ENCODE assay signal across 19 mouse cellular contexts in the genomic region with DNA sequence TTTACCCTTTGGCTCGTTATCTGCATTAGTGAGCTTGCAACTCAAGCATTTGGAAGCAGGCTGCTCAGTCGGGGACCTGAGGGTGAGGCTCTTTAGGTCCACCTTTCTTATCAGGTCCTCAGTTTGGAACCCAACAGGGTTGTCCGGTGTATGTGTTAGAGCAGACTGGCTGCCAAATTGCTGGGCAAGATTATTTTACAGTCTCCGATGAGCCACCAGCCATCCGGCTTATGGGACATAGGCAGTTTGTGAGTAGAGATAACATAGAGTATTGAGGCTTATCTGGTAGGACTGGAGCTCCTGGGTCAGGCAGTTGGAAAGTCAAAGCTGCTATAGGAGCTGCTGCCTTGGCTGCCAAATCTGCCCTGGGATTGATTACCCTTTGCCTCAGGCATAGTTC. TPM values are rescaled to one million over a fixed set of nuclear protein-coding genes. Genes with fewer than 3 reads are reported as not detected.
DNase-seq lines count a peak whose midpoint lies in the region; ATAC-seq and TF ChIP-seq lines count a peak whose summit lies in the region.
"Had no signal": no experiment of that assay in that cellular context is flagged by ENCODE, and none has a peak within 500 bp of the region (broad histone marks: within the 10 kb centered on the region; RNA-seq: fewer than 3 reads in every experiment).

No protein-coding gene starts in this region.

- no peak overlapping the region for H3K4me2 ChIP-seq in liver, embryonic 14.5 days (ENCODE audit: low read depth)
- H3K4me2 ChIP-seq: embryonic facial prominence, embryonic 12.5 days; forebrain, embryonic 15.5 days; heart, embryonic 11.5 days; hindbrain, embryonic 14.5 days had no signal

- H3K36me3 ChIP-seq in MEL (ENCODE audit: control insufficient read depth in 1 of 2, insufficient read depth in 2 of 2, low read length in 2 of 2) = peaks cover 0 to 6% of the 10 kb centered on the region in 2 experiments; a peak in 2 of 4 replicates
- H3K36me3 ChIP-seq in liver, embryonic 14.5 days (replicated peaks; ENCODE audit: control insufficient read depth, insufficient read depth, low read depth) = no peaks in the 10 kb centered on the region
- H3K36me3 ChIP-seq: embryonic facial prominence, embryonic 12.5 days; forebrain, embryonic 15.5 days; hindbrain, embryonic 10.5 days had no signal

- no peak overlapping the region for H3K27ac ChIP-seq in MEL (ENCODE audit: control insufficient read depth, low read depth, low read length)
- H3K27ac ChIP-seq in liver, embryonic 14.5 days = no peak overlapping the region
- H3K27ac ChIP-seq in cerebellum, adult 2 months (ENCODE audit: insufficient read depth, low read length) = no peak overlapping the region
- H3K27ac ChIP-seq: embryonic facial prominence, embryonic 12.5 days; forebrain, embryonic 15.5 days; heart, adult 2 months; hindbrain, embryonic 10.5 days; hindbrain, embryonic 14.5 days had no signal

- no peak for TF ChIP-seq POLR2A in MEL (IDR thresholded peaks at IDR 0.05; ENCODE audit: control insufficient read depth in 1 of 2, insufficient read depth in 1 of 2, low read depth in 1 of 2, low read length in 2 of 2, poor library complexity in 1 of 2)
- TF ChIP-seq POLR2A in cerebellum, adult 2 months (IDR thresholded peaks at IDR 0.05; ENCODE audit: borderline replicate concordance, insufficient read depth, low read length) = no peak

- peak; percentile 55 for DNase-seq in MEL (ENCODE audit: low read depth, low spot score)
- peak; percentile 16 for DNase-seq in liver
- DNase-seq in liver, embryonic 14.5 days (ENCODE audit: low read depth in 3 of 3, low spot score in 3 of 3) = no peak
- no peak for DNase-seq in urinary bladder, adult 18-20 months (ENCODE audit: low spot score in 2 of 2)
- DNase-seq in neural tube, embryonic 10.5 days (ENCODE audit: extremely low spot score, low spot score) = no peak
- no peak for DNase-seq in cerebellum, adult 2 months
- DNase-seq: adrenal gland, adult 8-10 months; adrenal gland, postnatal 36 days; cerebellum, adult 8-10 months; cerebellum, postnatal 14 days; gastrocnemius, postnatal 10 days; heart, adult 2 months had no signal

- no peaks in the 10 kb centered on the region for H3K9me3 ChIP-seq in MEL (replicated peaks; ENCODE audit: insufficient read depth, low read length)
- H3K9me3 ChIP-seq in liver, embryonic 14.5 days (ENCODE audit: control insufficient read depth, low read length) = no peaks in the 10 kb centered on the region
- H3K9me3 ChIP-seq: embryonic facial prominence, embryonic 12.5 days; forebrain, embryonic 15.5 days; hindbrain, embryonic 10.5 days had no signal

- ATAC-seq in liver, embryonic 14.5 days (ENCODE audit: insufficient read depth) = peak; percentile 64; the same call in 1 of the 2 replicates
- ATAC-seq in megakaryocyte progenitor cell, adult 5-6 weeks (replicated peaks; ENCODE audit: poor library complexity) = peak; percentile 80
- ATAC-seq: forebrain, embryonic 15.5 days had no signal

- H3K79me2 ChIP-seq in MEL (ENCODE audit: control insufficient read depth, insufficient read depth, low read length, poor library complexity) = no peaks in the 10 kb centered on the region

- TF ChIP-seq EP300 in MEL (IDR thresholded peaks at IDR 0.05; ENCODE audit: low read depth in 1 of 2, low read length in 2 of 2) = peak; percentile 84 to 86
- peak; percentile 66 for TF ChIP-seq EP300 in liver, embryonic 14.5 days (IDR thresholded peaks at IDR 0.05; ENCODE audit: low read depth)

- 17% methylated on average over 5 of the region's 5 CpGs for WGBS in liver, embryonic 14.5 days (ENCODE audit: insufficient replicate concordance)
- 78% methylated on average over 5 of the region's 5 CpGs for WGBS in cerebellum, adult 2 months

- no peak overlapping the region for H3K9ac ChIP-seq in MEL (ENCODE audit: control insufficient read depth, low read depth, low read length, poor library complexity, severe bottlenecking)
- no peak overlapping the region for H3K9ac ChIP-seq in liver, embryonic 14.5 days (replicated peaks)
- H3K9ac ChIP-seq: embryonic facial prominence, embryonic 12.5 days; forebrain, embryonic 15.5 days; hindbrain, embryonic 14.5 days had no signal

- no peak for TF ChIP-seq RAD21 in MEL (IDR thresholded peaks at IDR 0.05; ENCODE audit: low read depth, low read length)

- peaks cover 3 to 16% of the 10 kb centered on the region in 2 experiments; a peak in 3 of 4 replicates for H3K4me1 ChIP-seq in MEL (ENCODE audit: control insufficient read depth in 1 of 2, insufficient read depth in 2 of 2, low read length in 2 of 2)
- peaks cover 0 to 2% of the 10 kb centered on the region in 2 experiments; a peak in 1 of 4 replicates for H3K4me1 ChIP-seq in liver, embryonic 14.5 days (replicated peaks; ENCODE audit: control insufficient read depth in 2 of 2, insufficient read depth in 2 of 2, low read length in 1 of 2)
- no peaks in the 10 kb centered on the region for H3K4me1 ChIP-seq in cerebellum, adult 2 months (ENCODE audit: control insufficient read depth, insufficient read depth, low read length)
- H3K4me1 ChIP-seq: embryonic facial prominence, embryonic 12.5 days; forebrain, embryonic 15.5 days; hindbrain, embryonic 10.5 days had no signal

- no peak for TF ChIP-seq CTCF in MEL (IDR thresholded peaks at IDR 0.05 in 2 of 3, conservative IDR thresholded peaks at IDR 0.05 in 1 of 3; ENCODE audit: control insufficient read depth in 1 of 3, insufficient read depth in 1 of 3, low read depth in 2 of 3, low read length in 3 of 3, poor library complexity in 1 of 3, severe bottlenecking in 1 of 3)
- TF ChIP-seq CTCF in liver, embryonic 14.5 days (IDR thresholded peaks at IDR 0.05; ENCODE audit: low read depth) = no peak
- no peak for TF ChIP-seq CTCF in cerebellum, adult 2 months (IDR thresholded peaks at IDR 0.05; ENCODE audit: borderline replicate concordance, insufficient read depth, low read depth, low read length)

- no peaks in the 10 kb centered on the region; a peak in 1 of 4 replicates for H3K27me3 ChIP-seq in MEL (ENCODE audit: control insufficient read depth in 1 of 2, insufficient read depth in 2 of 2, low read length in 2 of 2)
- no peaks in the 10 kb centered on the region for H3K27me3 ChIP-seq in liver, embryonic 14.5 days (ENCODE audit: control insufficient read depth, insufficient read depth, low read length)
- no peaks in the 10 kb centered on the region for H3K27me3 ChIP-seq in cerebellum, adult 2 months (ENCODE audit: control insufficient read depth, insufficient read depth, low read length)
- H3K27me3 ChIP-seq: CH12.LX; embryonic facial prominence, embryonic 12.5 days; forebrain, embryonic 15.5 days had no signal

- no peak overlapping the region for H3K4me3 ChIP-seq in MEL (ENCODE audit: control insufficient read depth in 1 of 2, insufficient read depth in 1 of 2, low read depth in 2 of 2, low read length in 2 of 2)
- H3K4me3 ChIP-seq in liver, embryonic 14.5 days (ENCODE audit: insufficient read depth in 1 of 2, low read depth in 2 of 2, low read length in 2 of 2) = no peak overlapping the region
- no peak overlapping the region for H3K4me3 ChIP-seq in cerebellum, adult 2 months (replicated peaks; ENCODE audit: insufficient read depth, low read depth, low read length)
- H3K4me3 ChIP-seq: embryonic facial prominence, embryonic 12.5 days; forebrain, embryonic 15.5 days; heart, adult 2 months; hindbrain, embryonic 10.5 days had no signal

TF ChIP-seq in MEL, 35 proteins besides CTCF, POLR2A, EP300 and RAD21:
- TF ChIP-seq NRF1 (IDR thresholded peaks at IDR 0.05; ENCODE audit: insufficient read depth, low read depth, low read length, poor library complexity, severe bottlenecking) (no peak), MAZ (IDR thresholded peaks at IDR 0.05; ENCODE audit: low read depth, low read length) (no peak), MAFK (IDR thresholded peaks at IDR 0.05; ENCODE audit: borderline replicate concordance, low read depth, low read length) (no peak), MEF2A (IDR thresholded peaks at IDR 0.05; ENCODE audit: extremely low read depth, insufficient replicate concordance, low read depth, low read length, poor library complexity, severe bottlenecking) (no peak), CHD1 (IDR thresholded peaks at IDR 0.05; ENCODE audit: low read depth, low read length) (no peak), TCF12 (IDR thresholded peaks at IDR 0.05; ENCODE audit: low read depth, low read length) (peak; percentile 83), RCOR1 (IDR thresholded peaks at IDR 0.05; ENCODE audit: low read depth, low read length) (peak; percentile 79), CHD2 (IDR thresholded peaks at IDR 0.05; ENCODE audit: low read length) (no peak), SIN3A (IDR thresholded peaks at IDR 0.05; ENCODE audit: low read length) (no peak), ZMIZ1 (IDR thresholded peaks at IDR 0.05; ENCODE audit: low read depth, low read length) (no peak), TBP (IDR thresholded peaks at IDR 0.05; ENCODE audit: low read depth, low read length) (peak; percentile 55), TAL1 (IDR thresholded peaks at IDR 0.05; ENCODE audit: low read length) (peak; percentile 24), KAT2A (conservative IDR thresholded peaks at IDR 0.05; ENCODE audit: low read depth, low read length) (no peak), ZC3H11A (IDR thresholded peaks at IDR 0.05; ENCODE audit: low read depth, low read length) (no peak), GATA1 (IDR thresholded peaks at IDR 0.05; ENCODE audit: low read depth, low read length) (peak; percentile 82), ELF1 (IDR thresholded peaks at IDR 0.05; ENCODE audit: low read depth, low read length) (no peak), MYB (IDR thresholded peaks at IDR 0.05; ENCODE audit: low read depth, low read length) (peak; percentile 71), NELFE (IDR thresholded peaks at IDR 0.05; ENCODE audit: low read depth, low read length) (no peak), POLR2AphosphoS5 (IDR thresholded peaks at IDR 0.05; ENCODE audit: borderline replicate concordance, low read depth, low read length) (no peak)

RNA-seq across cellular contexts. Expression of a gene that starts 27.1 kb away (rescaled TPM):
- total RNA-seq in MEL (2012; rRNA removed) = 0.31 and 0.42 TPM in 2 replicates
- polyA plus RNA-seq in MEL (2012; ENCODE audit: insufficient read depth in 1 of 2, insufficient read length in 2 of 2, low read depth in 1 of 2, low replicate concordance in 2 of 2, missing spikeins in 1 of 2) = 1 to 10 TPM in 1 of 2 experiments, not detected in 1; 2.5 TPM
- polyA plus RNA-seq in liver, embryonic 14.5 days (2012; rRNA removed) = 1.00 and 1.0 TPM in 2 replicates
- 1.4 and 1.6 TPM in 2 replicates for polyA plus RNA-seq in liver, embryonic 14.5 days (2014; fragmentation: Nextera tagmentation; extraction: Ambion mirVana)
- total RNA-seq in megakaryocyte progenitor cell, adult 5-6 weeks (2015) = 2.4 and 2.9 TPM in 2 replicates
- total RNA-seq in megakaryocyte progenitor cell, adult 5-6 weeks (2017) = 0.42 and 0.74 TPM in 2 replicates
- 5.4 and 6.7 TPM in 2 replicates for polyA plus RNA-seq in cerebellum, adult 2 months (2012; rRNA removed)

Comparison
In these comparisons a context has a peak if more than half of its experiments do, and no peak if none do; other contexts are left out.
1. DNase-seq: peak in MEL (single experiment) and liver (single experiment); none in liver, embryonic 14.5 days (0 of 3), urinary bladder, adult 18-20 months (0 of 2), neural tube, embryonic 10.5 days (single experiment) and cerebellum, adult 2 months (0 of 2).